8 mouse cellular contexts compared by ENCODE assay signal in the genomic region with DNA sequence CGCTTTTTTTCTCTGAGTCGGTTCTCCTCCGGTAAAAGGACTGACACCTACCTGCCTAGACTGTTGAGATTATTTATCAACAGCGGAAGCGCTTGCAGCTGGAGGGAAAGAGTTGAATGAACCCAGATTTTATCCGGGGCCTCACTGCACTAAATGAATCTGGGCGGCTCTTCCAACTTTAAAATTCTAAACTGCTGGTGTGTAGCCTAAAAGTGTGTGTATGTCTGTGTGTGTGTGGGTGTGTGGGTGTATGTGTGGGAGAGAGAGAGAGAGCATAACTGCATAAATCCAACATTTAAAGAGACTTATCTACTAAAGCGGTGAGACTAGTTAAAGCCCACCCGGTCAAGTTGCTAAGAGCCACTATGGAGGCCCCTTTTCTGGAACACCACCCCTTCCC. TPM values are rescaled to one million over a fixed set of nuclear protein-coding genes. Genes with fewer than 3 reads are reported as not detected.
A peak's percentile ranks its signal among the peaks of the same experiment; 100 is the strongest.
DNase-seq lines count a peak whose midpoint lies in the region; ATAC-seq and TF ChIP-seq lines count a peak whose summit lies in the region.

No protein-coding gene starts in this region.

- no peak for TF ChIP-seq POLR2A in spleen, adult 2 months (IDR thresholded peaks at IDR 0.05; ENCODE audit: low read depth, low read length)

- peak overlapping the region; percentile 48; the same call in 1 of the 2 replicates for H3K9ac ChIP-seq in limb, embryonic 15.5 days
- peak overlapping the region; percentile 75 for H3K9ac ChIP-seq in stomach, embryonic 16.5 days (ENCODE audit: low read length)

- WGBS in heart, embryonic 10.5 days, result 25% methylated on average over 9 of the region's 9 CpGs
- WGBS in spleen, adult 2 months, result 25% methylated on average over 9 of the region's 9 CpGs
- WGBS in limb, embryonic 15.5 days, result 18% methylated on average over 9 of the region's 9 CpGs
- WGBS in stomach, embryonic 16.5 days, result 22% methylated on average over 9 of the region's 9 CpGs

- no peak for ATAC-seq in limb, embryonic 15.5 days (ENCODE audit: insufficient number of reproducible peaks, low FRiP score, low TSS enrichment, low read depth)
- ATAC-seq in stomach, embryonic 16.5 days (ENCODE audit: insufficient read depth, low FRiP score), result no peak

- peaks cover 25% of the 10 kb centered on the region for H3K4me1 ChIP-seq in heart, embryonic 10.5 days
- H3K4me1 ChIP-seq in spleen, adult 2 months (ENCODE audit: control insufficient read depth, insufficient read depth, insufficient read length), result peaks cover 4% of the 10 kb centered on the region
- H3K4me1 ChIP-seq in limb, embryonic 15.5 days, result peaks cover 32% of the 10 kb centered on the region
- peaks cover 16% of the 10 kb centered on the region for H3K4me1 ChIP-seq in stomach, embryonic 16.5 days (ENCODE audit: control insufficient read depth, insufficient read depth, low read length)

- H3K4me3 ChIP-seq in heart, embryonic 10.5 days, result peak overlapping the region; percentile 95
- H3K4me3 ChIP-seq in spleen, adult 2 months (ENCODE audit: extremely low read depth, insufficient read depth, insufficient read length), result peak overlapping the region; percentile 70
- H3K4me3 ChIP-seq in limb, embryonic 15.5 days, result peak overlapping the region; percentile 92
- peak overlapping the region; percentile 94 for H3K4me3 ChIP-seq in stomach, embryonic 16.5 days (replicated peaks; ENCODE audit: low read length)

- no peaks in the 10 kb centered on the region for H3K27me3 ChIP-seq in heart, embryonic 10.5 days (ENCODE audit: insufficient read depth, poor library complexity, severe bottlenecking)
- no peaks in the 10 kb centered on the region for H3K27me3 ChIP-seq in spleen, adult 2 months (ENCODE audit: control insufficient read depth, insufficient read depth, low read length)
- no peaks in the 10 kb centered on the region for H3K27me3 ChIP-seq in limb, embryonic 15.5 days
- no peaks in the 10 kb centered on the region for H3K27me3 ChIP-seq in stomach, embryonic 16.5 days (ENCODE audit: control insufficient read depth, insufficient read depth, low read length)

- no peaks in the 10 kb centered on the region for H3K9me3 ChIP-seq in heart, embryonic 10.5 days
- H3K9me3 ChIP-seq in limb, embryonic 15.5 days, result no peaks in the 10 kb centered on the region
- no peaks in the 10 kb centered on the region for H3K9me3 ChIP-seq in stomach, embryonic 16.5 days (replicated peaks; ENCODE audit: control insufficient read depth, low read length)

- H3K4me2 ChIP-seq in limb, embryonic 15.5 days, result peak overlapping the region; percentile 67
- peak overlapping the region; percentile 65 for H3K4me2 ChIP-seq in stomach, embryonic 16.5 days (ENCODE audit: low read depth, low read length)

- peak overlapping the region; percentile 87 for H3K27ac ChIP-seq in heart, embryonic 10.5 days
- peak overlapping the region; percentile 78 for H3K27ac ChIP-seq in spleen, adult 2 months (ENCODE audit: insufficient read depth, low read length)
- peak overlapping the region; percentile 75 for H3K27ac ChIP-seq in limb, embryonic 15.5 days
- peak overlapping the region; percentile 61 for H3K27ac ChIP-seq in stomach, embryonic 16.5 days (ENCODE audit: low read length)

- peaks cover 5% of the 10 kb centered on the region for H3K36me3 ChIP-seq in heart, embryonic 10.5 days
- H3K36me3 ChIP-seq in spleen, adult 2 months (ENCODE audit: control insufficient read depth, insufficient read depth, low read length), result peaks cover 2% of the 10 kb centered on the region
- H3K36me3 ChIP-seq in limb, embryonic 15.5 days, result no peaks in the 10 kb centered on the region
- no peaks in the 10 kb centered on the region for H3K36me3 ChIP-seq in stomach, embryonic 16.5 days (ENCODE audit: control insufficient read depth, insufficient read depth, low read length)

- DNase-seq in heart, embryonic 10.5 days (ENCODE audit: low spot score), result no peak
- DNase-seq in heart, adult 8-10 months (ENCODE audit: low spot score), result no peak
- DNase-seq in spleen, adult 2 months (ENCODE audit: low read depth in 1 of 2, low spot score in 2 of 2), result no peak
- no peak for DNase-seq in spleen, postnatal 10 days (ENCODE audit: low spot score in 2 of 2)
- no peak for DNase-seq in thymus, postnatal 14 days
- DNase-seq in urinary bladder, postnatal 25 days (ENCODE audit: low spot score), result no peak

- no peak for TF ChIP-seq CTCF in spleen, adult 2 months (IDR thresholded peaks at IDR 0.05; ENCODE audit: extremely low read depth, insufficient read depth, insufficient read length, insufficient replicate concordance)

RNA-seq across cellular contexts. Expression of a gene that starts 0.7 kb away (rescaled TPM):
- polyA plus RNA-seq in heart, embryonic 10.5 days (2016; fragmentation: Nextera tagmentation; extraction: Ambion mirVana), result 18.3 and 26.9 TPM in 2 replicates
- total RNA-seq in heart, adult 8-10 months (2022), result 1 to 10 TPM; 5.4 to 7.4 (median 6.7) TPM
- 80.0 and 100 TPM in 2 replicates for polyA plus RNA-seq in spleen, adult 2 months (2012; rRNA removed)
- polyA plus RNA-seq in limb, embryonic 15.5 days (2015; fragmentation: Nextera tagmentation; extraction: Ambion mirVana), result 29.4 TPM in 2 replicates
- 25.4 and 26.2 TPM in 2 replicates for polyA plus RNA-seq in stomach, embryonic 16.5 days (2015; fragmentation: Nextera tagmentation; extraction: Ambion mirVana)

RNA-seq across cellular contexts. Expression of a gene that starts 44.0 kb away (rescaled TPM):
- polyA plus RNA-seq in heart, embryonic 10.5 days (2016; fragmentation: Nextera tagmentation; extraction: Ambion mirVana), result 0.10 and 0.48 TPM in 2 replicates
- not detected for total RNA-seq in heart, adult 8-10 months (2022)
- 0.06 TPM in 1 of 2 replicates, not detected in the other for polyA plus RNA-seq in spleen, adult 2 months (2012; rRNA removed)
- polyA plus RNA-seq in limb, embryonic 15.5 days (2015; fragmentation: Nextera tagmentation; extraction: Ambion mirVana), result 1.0 and 1.9 TPM in 2 replicates
- polyA plus RNA-seq in stomach, embryonic 16.5 days (2015; fragmentation: Nextera tagmentation; extraction: Ambion mirVana), result 1.7 and 2.3 TPM in 2 replicates
